Mouse (Mus musculus): Measurements from ENCODE around the gene Cox14. TPM values are rescaled to one million over a fixed set of nuclear protein-coding genes. Genes with fewer than 3 reads are reported as not detected.
A peak's percentile ranks its signal among the peaks of the same experiment; 100 is the strongest.

The Cox14 gene
- polyA plus RNA-seq, 1 experiment, result 397 TPM

DNA sequence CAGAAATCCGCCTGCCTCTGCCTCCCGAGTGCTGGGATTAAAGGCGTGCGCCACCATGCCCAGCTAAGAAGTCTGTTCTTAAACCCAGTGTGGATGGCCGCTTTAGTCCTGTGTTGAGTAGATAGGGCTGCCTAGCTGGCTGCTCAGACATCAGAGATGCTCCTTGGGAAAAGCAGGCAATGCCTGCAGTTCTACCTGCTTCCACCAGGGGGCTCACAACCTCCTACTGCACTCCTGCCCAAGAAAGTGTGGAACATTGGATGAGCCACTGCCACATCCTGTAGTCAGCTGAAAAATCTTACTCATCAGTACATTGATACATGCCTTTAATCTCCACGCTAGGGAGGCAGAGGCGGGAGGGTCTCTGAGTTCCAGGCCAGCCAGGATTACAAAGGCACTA, 10.6 kb upstream of the Cox14 start:
- no peak; the same call in 1 of the 2 replicates for TF ChIP-seq POLR2A (IDR thresholded peaks at IDR 0.05; ENCODE audit: low read depth, low read length)
- peak; percentile 97; the same call in 1 of the 2 replicates for TF ChIP-seq CTCF (IDR thresholded peaks at IDR 0.05; ENCODE audit: extremely low read depth, insufficient read length, insufficient replicate concordance, low read depth, low read length)
- H3K36me3 ChIP-seq (ENCODE audit: control insufficient read depth, insufficient read depth, low read length), result peaks cover 36% of the 10 kb centered on the region
- peak overlapping the region; percentile 93 for H3K27ac ChIP-seq (ENCODE audit: insufficient read depth, low read depth, low read length)
- no peaks in the 10 kb centered on the region for H3K27me3 ChIP-seq (ENCODE audit: control insufficient read depth, insufficient read depth, low read length)
- peaks cover 23% of the 10 kb centered on the region for H3K4me1 ChIP-seq (ENCODE audit: control insufficient read depth, insufficient read depth, insufficient read length, low read length)
- H3K4me3 ChIP-seq (ENCODE audit: low read depth, low read length), result no peak overlapping the region
- 48% methylated on average over 7 of the region's 7 CpGs for WGBS

GRCm38 (mm10) chr15:99715361-99715865, 10.0 kb upstream of the Cox14 start:
- H3K27ac ChIP-seq (ENCODE audit: insufficient read depth, low read depth, low read length), result peak overlapping the region; percentile 93

DNA sequence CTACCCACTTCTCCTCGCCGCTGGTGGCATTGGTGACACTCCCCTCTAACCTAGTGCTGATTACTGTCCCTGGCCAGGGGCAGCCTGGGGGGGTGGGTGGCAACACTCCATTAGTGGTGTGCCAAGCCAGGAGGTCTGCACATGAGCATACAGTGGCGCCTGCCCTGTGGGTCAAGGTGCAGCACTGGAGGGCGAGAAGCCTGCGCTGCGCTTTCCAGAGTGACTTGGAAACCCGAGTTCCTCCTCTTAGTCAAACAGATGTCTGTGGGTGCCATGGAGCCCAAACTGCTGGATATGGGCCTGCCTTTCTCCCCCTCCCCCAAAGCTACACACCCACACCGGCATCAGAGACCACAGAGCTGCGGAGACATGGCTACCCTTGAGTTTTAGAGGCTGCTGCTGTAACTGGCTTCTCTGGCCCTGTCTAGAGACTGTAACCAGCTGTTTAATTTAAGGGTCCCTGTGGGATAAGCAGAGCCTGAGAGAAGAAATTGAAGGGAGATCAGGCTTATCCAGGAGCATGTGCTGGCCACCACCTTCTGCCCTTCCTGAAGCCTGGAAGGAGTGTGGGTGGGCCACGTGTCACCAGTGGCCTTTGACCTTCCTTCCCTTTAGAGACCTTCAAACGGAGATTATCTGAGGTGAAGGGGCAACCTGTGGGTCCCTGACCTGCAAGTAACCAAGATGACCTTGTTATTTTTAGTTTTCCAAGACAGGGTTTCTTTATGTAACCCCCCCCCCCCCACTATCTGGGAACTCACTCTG, 9.3 kb upstream of the Cox14 start:
- no peaks in the 10 kb centered on the region for H3K27me3 ChIP-seq (ENCODE audit: control insufficient read depth, insufficient read depth, low read length)
- TF ChIP-seq POLR2A (IDR thresholded peaks at IDR 0.05; ENCODE audit: low read depth, low read length), result no peak
- no peak for TF ChIP-seq CTCF (IDR thresholded peaks at IDR 0.05; ENCODE audit: extremely low read depth, insufficient read length, insufficient replicate concordance, low read depth, low read length)
- peaks cover 37% of the 10 kb centered on the region for H3K36me3 ChIP-seq (ENCODE audit: control insufficient read depth, insufficient read depth, low read length)
- 28% methylated on average over 11 of the region's 11 CpGs for WGBS
- H3K4me3 ChIP-seq (ENCODE audit: low read depth, low read length), result peak overlapping the region; percentile 20; the same call in 1 of the 2 replicates
- peaks cover 25% of the 10 kb centered on the region for H3K4me1 ChIP-seq (ENCODE audit: control insufficient read depth, insufficient read depth, insufficient read length, low read length)
- H3K27ac ChIP-seq (ENCODE audit: insufficient read depth, low read depth, low read length), result peak overlapping the region; percentile 93

More at GRCm38 (mm10) chr15:99715361-99715865, 10.0 kb upstream of the Cox14 start:
- TF ChIP-seq POLR2A (IDR thresholded peaks at IDR 0.05; ENCODE audit: low read depth, low read length) (no peak), CTCF (IDR thresholded peaks at IDR 0.05; ENCODE audit: extremely low read depth, insufficient read length, insufficient replicate concordance, low read depth, low read length) (no peak)
- H3K4me3 ChIP-seq (ENCODE audit: low read depth, low read length), result no peak overlapping the region
- peaks cover 25% of the 10 kb centered on the region for H3K4me1 ChIP-seq (ENCODE audit: control insufficient read depth, insufficient read depth, insufficient read length, low read length)
- WGBS, result 30% methylated on average over 13 of the region's 13 CpGs
- no peaks in the 10 kb centered on the region for H3K27me3 ChIP-seq (ENCODE audit: control insufficient read depth, insufficient read depth, low read length)
- H3K36me3 ChIP-seq (ENCODE audit: control insufficient read depth, insufficient read depth, low read length), result peaks cover 37% of the 10 kb centered on the region

GRCm38 (mm10) chr15:99716814-99717213, 8.6 kb upstream of the Cox14 start:
- Histone ChIP-seq H3K36me3 (ENCODE audit: control insufficient read depth, insufficient read depth, low read length) (peaks cover 35% of the 10 kb centered on the region), H3K4me1 (ENCODE audit: control insufficient read depth, insufficient read depth, insufficient read length, low read length) (peaks cover 26% of the 10 kb centered on the region), H3K27ac (ENCODE audit: insufficient read depth, low read depth, low read length) (peak overlapping the region; percentile 93; the same call in 1 of the 2 replicates), H3K4me3 (ENCODE audit: low read depth, low read length) (peak overlapping the region; percentile 12; the same call in 1 of the 2 replicates), H3K27me3 (ENCODE audit: control insufficient read depth, insufficient read depth, low read length) (no peaks in the 10 kb centered on the region)
- TF ChIP-seq CTCF (IDR thresholded peaks at IDR 0.05; ENCODE audit: extremely low read depth, insufficient read length, insufficient replicate concordance, low read depth, low read length) (no peak), POLR2A (IDR thresholded peaks at IDR 0.05; ENCODE audit: low read depth, low read length) (no peak)
- 80% methylated on average over 12 of the region's 12 CpGs for WGBS

GRCm38 (mm10) chr15:99717386-99718334, 7.8 kb upstream of the Cox14 start, which contains the start of gene Gpd1:
Gene Gpd1, plus strand, starts transcription at chr15:99717515.
- Histone ChIP-seq H3K4me1 (ENCODE audit: control insufficient read depth, insufficient read depth, insufficient read length, low read length) (peaks cover 27% of the 10 kb centered on the region), H3K36me3 (ENCODE audit: control insufficient read depth, insufficient read depth, low read length) (peaks cover 34% of the 10 kb centered on the region), H3K27ac (ENCODE audit: insufficient read depth, low read depth, low read length) (peak within 1 kb of the TSS; percentile 93), H3K4me3 (ENCODE audit: low read depth, low read length) (peak within 1 kb of the TSS; percentile 92), H3K27me3 (ENCODE audit: control insufficient read depth, insufficient read depth, low read length) (no peaks in the 10 kb centered on the region)
- TF ChIP-seq CTCF (IDR thresholded peaks at IDR 0.05; ENCODE audit: extremely low read depth, insufficient read length, insufficient replicate concordance, low read depth, low read length) (no peak), POLR2A (IDR thresholded peaks at IDR 0.05; ENCODE audit: low read depth, low read length) (peak; percentile 95)
- WGBS, result 20% methylated on average over 26 of the region's 26 CpGs

- Histone ChIP-seq H3K27ac (ENCODE audit: insufficient read depth, low read depth, low read length) (peak overlapping the region; percentile 90), H3K4me3 (ENCODE audit: low read depth, low read length) (peak overlapping the region; percentile 92), H3K36me3 (ENCODE audit: control insufficient read depth, insufficient read depth, low read length) (peaks cover 37% of the 10 kb centered on the region), H3K4me1 (ENCODE audit: control insufficient read depth, insufficient read depth, insufficient read length, low read length) (peaks cover 35% of the 10 kb centered on the region), H3K27me3 (ENCODE audit: control insufficient read depth, insufficient read depth, low read length) (no peaks in the 10 kb centered on the region)
- WGBS, result 34% methylated on average over 9 of the region's 9 CpGs
- TF ChIP-seq CTCF (IDR thresholded peaks at IDR 0.05; ENCODE audit: extremely low read depth, insufficient read length, insufficient replicate concordance, low read depth, low read length) (no peak), POLR2A (IDR thresholded peaks at IDR 0.05; ENCODE audit: low read depth, low read length) (no peak)
Observed at GRCm38 (mm10) chr15:99718461-99719021, 6.9 kb upstream of the Cox14 start.

Measured in small intestine, adult 2 months (tissue).